Mouse (Mus musculus) heart, postnatal 0 days (tissue): ENCODE results near the gene Calm4. TPM values are rescaled to one million over a fixed set of nuclear protein-coding genes. Genes with fewer than 3 reads are reported as not detected.
"Not testable (repeated sequence)": the region's sequence is repeated elsewhere in the genome, so short reads cannot be mapped to it uniquely, and the experiment has no call there.

Experiments used
- ATAC-seq: fragments of 200-750 bp; cut with Nextera tagmentation; 2 replicates; pipeline ENCODE4 v1.8.0; 2017; ENCODE audit warnings: low read depth, moderate number of reproducible peaks, moderate library complexity; ENCODE audit not compliant: insufficient read depth
- DNase-seq: peaks from one replicate; pipeline ENCODE4 v3.0.0-alpha.2; 2016; ENCODE audit warnings: low spot score
- H3K27ac ChIP-seq: fragments of 300-500 bp; sonication (generic); 2 replicates; pipeline ENCODE4 v1.5.1; 2014; ENCODE audit warnings: low read depth, mild to moderate bottlenecking
- H3K27me3 ChIP-seq: fragments of 300-500 bp; sonication (generic); 2 replicates; pipeline ENCODE4 v1.6.1; 2014; ENCODE audit warnings: low read length, mixed read lengths; ENCODE audit not compliant: control insufficient read depth, insufficient read depth
- H3K36me3 ChIP-seq: fragments of 300-500 bp; sonication (generic); replicated peaks from 2 replicates; pipeline ENCODE4 v1.6.1; 2014; ENCODE audit warnings: low read length, mixed read lengths; ENCODE audit not compliant: control insufficient read depth, insufficient read depth
- H3K4me1 ChIP-seq: fragments of 300-500 bp; sonication (generic); 2 replicates; pipeline ENCODE4 v1.6.1; 2014; ENCODE audit warnings: antibody characterized with exemption; ENCODE audit not compliant: control insufficient read depth, insufficient read depth
- H3K4me2 ChIP-seq: fragments of 300-500 bp; sonication (generic); 2 replicates; pipeline ENCODE4 v1.6.1; 2014; ENCODE audit warnings: low read depth, mild to moderate bottlenecking, low read length, moderate library complexity
- H3K4me3 ChIP-seq: fragments of 300-500 bp; sonication (generic); 2 replicates; pipeline ENCODE4 v1.5.1; 2014; ENCODE audit warnings: low read depth, low read length
- H3K9ac ChIP-seq: fragments of 300-500 bp; sonication (generic); replicated peaks from 2 replicates; pipeline ENCODE4 v1.6.1; 2014; ENCODE audit warnings: low read depth, low read length, mixed read lengths
- H3K9me3 ChIP-seq: fragments of 300-500 bp; sonication (generic); replicated peaks from 2 replicates; pipeline ENCODE4 v1.6.1; 2016; ENCODE audit warnings: low read length; ENCODE audit not compliant: control insufficient read depth
- CTCF ChIP-seq: IDR thresholded peaks from 2 replicates; pipeline ENCODE4 v1.5.1; 2016; ENCODE audit warnings: antibody characterized with exemption, control low read depth, low read depth
- EP300 ChIP-seq: IDR thresholded peaks from 2 replicates; pipeline ENCODE4 v1.6.1; 2016; ENCODE audit warnings: antibody characterized with exemption, low read depth
- WGBS: fragments of 180-500 bp; shearing (Covaris S2); extraction: QIAGEN DNeasy Blood & Tissue Kit; methylation state at CpG from one replicate; pipeline ENCODE4 v1.1.7; 2014; 5-methylcytosine and 5-hydroxymethylcytosine counted together
- polyA plus RNA-seq: library from polyadenylated mRNA; unstranded; fragments of >200 nt; fragmentation: Nextera tagmentation; extraction: Ambion mirVana; gene quantifications from 2 replicates; pipeline ENCODE4 v1.2.1, GENCODE M21; 2015
- total RNA-seq: library from RNA; depleted of rRNA; stranded (reverse); fragments of >200 nt; gene quantifications from 2 replicates; pipeline ENCODE4 v1.2.3, GENCODE M21; 2014; ENCODE audit warnings: low replicate concordance; rRNA removed

Calm4 gene
- total RNA-seq (not detected in 2 replicates), polyA plus RNA-seq (not detected in 2 replicates)

- not testable (repeated sequence) for H3K4me3 ChIP-seq, H3K27me3 ChIP-seq, H3K27ac ChIP-seq, H3K4me1 ChIP-seq, H3K9ac ChIP-seq, H3K9me3 ChIP-seq, H3K4me2 ChIP-seq, H3K36me3 ChIP-seq, ATAC-seq, DNase-seq
Measured at GRCm38 (mm10) chr13:3837312-3837807, at the start of gene Calm4. Calm4 (plus strand) TSS chr13:3837757.

GRCm38 (mm10) chr13:3788588-3788987, 49.0 kb upstream of the Calm4 start:
- Histone ChIP-seq H3K4me2 (no peak overlapping the region), H3K36me3 (no peaks in the 10 kb centered on the region), H3K9me3 (no peaks in the 10 kb centered on the region), H3K27ac (no peak overlapping the region), H3K9ac (no peak overlapping the region), H3K4me3 (no peak overlapping the region), H3K27me3 (no peaks in the 10 kb centered on the region), H3K4me1 (0 out of 2 replicates have a peak, but pooled peaks cover 8% of the 10 kb centered on the region)
- no peak for DNase-seq
- WGBS = 83% methylated on average over 2 of the region's 2 CpGs
- TF ChIP-seq EP300 = no peak
- no peak for ATAC-seq

- no peak overlapping the region for H3K4me2 ChIP-seq
- DNase-seq (no peak), ATAC-seq (no peak)
- H3K27ac ChIP-seq = no peak overlapping the region
- 0 out of 2 replicates have a peak, but pooled peaks cover 8% of the 10 kb centered on the region for H3K4me1 ChIP-seq
- TF ChIP-seq CTCF (no peak), EP300 (no peak)
- H3K36me3 ChIP-seq = no peaks in the 10 kb centered on the region
- H3K9me3 ChIP-seq = no peaks in the 10 kb centered on the region
- no peak overlapping the region for H3K4me3 ChIP-seq
- H3K9ac ChIP-seq = no peak overlapping the region
- WGBS = 72% methylated on average over 2 of the region's 2 CpGs
- no peaks in the 10 kb centered on the region for H3K27me3 ChIP-seq
Measured at GRCm38 (mm10) chr13:3789531-3789930, 48.0 kb upstream of the Calm4 start.

- no peaks in the 10 kb centered on the region for H3K27me3 ChIP-seq
- no peak overlapping the region for H3K9ac ChIP-seq
- no peaks in the 10 kb centered on the region for H3K9me3 ChIP-seq
- H3K4me2 ChIP-seq = no peak overlapping the region
- H3K4me3 ChIP-seq = no peak overlapping the region
- peaks cover 18% of the 10 kb centered on the region for H3K4me1 ChIP-seq
- TF ChIP-seq EP300 (no peak), CTCF (no peak)
- WGBS = 69% methylated on average over 4 of the region's 4 CpGs
- no peak overlapping the region for H3K27ac ChIP-seq
- no peaks in the 10 kb centered on the region for H3K36me3 ChIP-seq
- ATAC-seq = no peak
- DNase-seq = no peak
Measured at GRCm38 (mm10) chr13:3796649-3797048, 40.9 kb upstream of the Calm4 start.

GRCm38 (mm10) chr13:3798751-3799150, 38.8 kb upstream of the Calm4 start:
- no peaks in the 10 kb centered on the region for H3K36me3 ChIP-seq
- no peak overlapping the region for H3K9ac ChIP-seq
- no peak overlapping the region for H3K4me2 ChIP-seq
- no peak for ATAC-seq
- H3K4me3 ChIP-seq = no peak overlapping the region
- H3K27me3 ChIP-seq = no peaks in the 10 kb centered on the region
- no peak for DNase-seq
- TF ChIP-seq EP300 (no peak), CTCF (no peak)
- H3K27ac ChIP-seq = no peak overlapping the region
- H3K9me3 ChIP-seq = no peaks in the 10 kb centered on the region
- H3K4me1 ChIP-seq = peaks cover 12% of the 10 kb centered on the region

GRCm38 (mm10) chr13:3799386-3799785, 38.2 kb upstream of the Calm4 start:
- TF ChIP-seq CTCF (no peak), EP300 (no peak)
- H3K27me3 ChIP-seq = no peaks in the 10 kb centered on the region
- H3K9me3 ChIP-seq = no peaks in the 10 kb centered on the region
- 16% methylated on average over 3 of the region's 3 CpGs for WGBS
- H3K4me2 ChIP-seq = no peak overlapping the region
- no peak overlapping the region for H3K9ac ChIP-seq
- H3K36me3 ChIP-seq = no peaks in the 10 kb centered on the region
- no peak overlapping the region for H3K27ac ChIP-seq
- H3K4me1 ChIP-seq = peaks cover 12% of the 10 kb centered on the region
- H3K4me3 ChIP-seq = no peak overlapping the region
- no peak for ATAC-seq
- DNase-seq = no peak
